Mouse (Mus musculus): Measurements from ENCODE around the gene Ctf2.
"Not testable (repeated sequence)": the region's sequence is repeated elsewhere in the genome, so short reads cannot be mapped to it uniquely, and the experiment has no call there.

GRCm38 (mm10) chr7:127732066-127732465, at the start of gene Ctf2:
- not testable (repeated sequence) for TF ChIP-seq CTCF (IDR thresholded peaks at IDR 0.05; ENCODE audit: low read depth, low read length); POLR2AphosphoS5 (IDR thresholded peaks at IDR 0.05; ENCODE audit: insufficient replicate concordance, low read depth, low read length); GATA1 (IDR thresholded peaks at IDR 0.05; ENCODE audit: borderline replicate concordance, low read length)

Data from G1E (cell line).